Mouse (Mus musculus) intestine, postnatal 0 days (tissue): ENCODE data around the gene Rps6. TPM values are rescaled to one million over a fixed set of nuclear protein-coding genes. Genes with fewer than 3 reads are reported as not detected.

Experiments used
- ATAC-seq: fragments of 200-750 bp; cut with Nextera tagmentation; 2 replicates; pipeline ENCODE4 v1.8.0; 2017; ENCODE audit warnings: mild to moderate bottlenecking, moderate TSS enrichment, moderate library complexity
- H3K27ac ChIP-seq: fragments of 300-500 bp; sonication (generic); 2 replicates; pipeline ENCODE4 v1.5.1; 2014; ENCODE audit warnings: mild to moderate bottlenecking, low read depth, low read length, moderate library complexity
- H3K27me3 ChIP-seq: fragments of 300-500 bp; sonication (generic); replicated peaks from 2 replicates; pipeline ENCODE4 v1.6.1; 2014; ENCODE audit warnings: low read length, mixed read lengths; ENCODE audit not compliant: control insufficient read depth, insufficient read depth
- H3K36me3 ChIP-seq: fragments of 300-500 bp; sonication (generic); 2 replicates; pipeline ENCODE4 v1.6.1; 2014; ENCODE audit warnings: mild to moderate bottlenecking, moderate library complexity; ENCODE audit not compliant: control insufficient read depth, insufficient read depth
- H3K4me1 ChIP-seq: fragments of 300-500 bp; sonication (generic); replicated peaks from 2 replicates; pipeline ENCODE4 v1.6.1; 2014; ENCODE audit warnings: antibody characterized with exemption, low read length, mixed read lengths; ENCODE audit not compliant: control insufficient read depth, insufficient read depth
- H3K4me2 ChIP-seq: fragments of 300-500 bp; sonication (generic); replicated peaks from 2 replicates; pipeline ENCODE4 v1.6.1; 2014; ENCODE audit warnings: low read depth, mild to moderate bottlenecking, moderate library complexity
- H3K4me3 ChIP-seq: fragments of 300-500 bp; sonication (generic); 2 replicates; pipeline ENCODE4 v1.5.1; 2014; ENCODE audit warnings: low read depth, low read length
- H3K9ac ChIP-seq: fragments of 300-500 bp; sonication (generic); 2 replicates; pipeline ENCODE4 v1.6.1; 2014; ENCODE audit warnings: mild to moderate bottlenecking, low read depth, low read length
- H3K9me3 ChIP-seq: fragments of 300-500 bp; sonication (generic); 2 replicates; pipeline ENCODE4 v1.6.1; 2016; ENCODE audit warnings: mixed run types; ENCODE audit not compliant: control insufficient read depth
- CTCF ChIP-seq: sonication (generic); IDR thresholded peaks from 2 replicates; pipeline ENCODE4 v1.5.1; 2016; ENCODE audit warnings: low read depth, mild to moderate bottlenecking, control low read depth, antibody characterized with exemption, moderate library complexity
- WGBS: fragments of 180-500 bp; shearing (Covaris S2); extraction: QIAGEN DNeasy Blood & Tissue Kit; methylation state at CpG from one replicate; pipeline ENCODE4 v1.1.7; 2014; 5-methylcytosine and 5-hydroxymethylcytosine counted together
- polyA plus RNA-seq: library from polyadenylated mRNA; unstranded; fragments of >200 nt; fragmentation: Nextera tagmentation; extraction: Ambion mirVana; gene quantifications from 2 replicates; pipeline ENCODE4 v1.2.1, GENCODE M21; 2015

Rps6 gene
- polyA plus RNA-seq, result 350 and 389 TPM in 2 replicates

DNA sequence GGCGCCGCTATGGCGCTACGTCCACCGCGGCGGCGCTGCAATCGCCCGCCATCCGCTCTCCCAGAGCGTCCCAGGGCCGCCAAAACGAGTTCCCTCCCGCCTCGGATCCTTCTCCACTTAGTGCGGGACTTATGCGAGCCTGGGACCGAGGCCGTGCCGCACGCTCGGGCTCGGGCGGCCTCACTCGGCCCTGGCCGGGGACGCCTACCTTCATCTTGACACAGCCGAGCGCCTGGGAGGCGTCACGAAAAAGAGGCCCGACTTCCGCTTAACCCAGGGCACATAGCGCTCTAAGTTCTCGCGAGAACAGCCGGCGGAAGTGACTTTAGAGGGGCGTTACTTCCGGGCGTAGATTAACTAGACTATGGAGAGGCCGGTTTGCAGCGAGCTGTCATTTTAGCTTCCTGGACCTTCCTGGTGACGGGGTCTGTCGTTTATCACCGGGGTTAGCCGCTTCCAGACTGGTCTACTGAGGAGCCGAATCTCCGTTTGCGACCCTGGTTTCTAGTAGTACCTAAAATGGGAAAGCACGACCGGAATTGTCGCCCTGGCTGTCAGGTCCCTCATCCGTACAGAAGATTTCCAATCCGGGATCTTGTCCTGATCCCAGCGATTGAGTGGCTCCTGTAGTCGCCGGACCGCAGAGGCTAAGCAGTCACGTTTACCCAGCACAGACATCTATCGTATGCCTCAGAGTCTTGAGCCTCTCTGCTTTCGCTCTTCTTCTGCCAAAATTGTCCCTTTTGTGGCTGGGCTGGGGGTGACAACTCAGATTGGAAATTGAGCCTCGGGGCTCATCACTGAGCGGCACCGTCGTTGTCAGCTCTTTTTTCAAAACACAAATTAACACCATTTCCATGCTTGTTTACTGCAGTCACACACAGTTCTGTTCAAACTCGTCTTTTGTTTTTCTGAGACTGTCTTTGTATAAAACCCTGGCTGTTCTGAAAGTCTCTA lies at the start of gene Rps6:
Gene Rps6, minus strand, starts transcription at position 300 of the 957 bp plus-strand sequence.
- Histone ChIP-seq H3K27me3 (no peaks in the 10 kb centered on the region), H3K4me2 (peak within 1 kb of the TSS; percentile 72), H3K9ac (peak within 1 kb of the TSS; percentile 95), H3K27ac (peak within 1 kb of the TSS; percentile 89), H3K9me3 (no peaks in the 10 kb centered on the region), H3K36me3 (peaks cover 23% of the 10 kb centered on the region), H3K4me3 (peak within 1 kb of the TSS; percentile 75), H3K4me1 (0 out of 2 replicates have a peak, but pooled peaks cover 3% of the 10 kb centered on the region)
- WGBS, result under 1% methylated on average over 68 of the region's 68 CpGs
- ATAC-seq, result peak; percentile 98
- peak; percentile 12; the same call in 1 of the 2 replicates for TF ChIP-seq CTCF

DNA sequence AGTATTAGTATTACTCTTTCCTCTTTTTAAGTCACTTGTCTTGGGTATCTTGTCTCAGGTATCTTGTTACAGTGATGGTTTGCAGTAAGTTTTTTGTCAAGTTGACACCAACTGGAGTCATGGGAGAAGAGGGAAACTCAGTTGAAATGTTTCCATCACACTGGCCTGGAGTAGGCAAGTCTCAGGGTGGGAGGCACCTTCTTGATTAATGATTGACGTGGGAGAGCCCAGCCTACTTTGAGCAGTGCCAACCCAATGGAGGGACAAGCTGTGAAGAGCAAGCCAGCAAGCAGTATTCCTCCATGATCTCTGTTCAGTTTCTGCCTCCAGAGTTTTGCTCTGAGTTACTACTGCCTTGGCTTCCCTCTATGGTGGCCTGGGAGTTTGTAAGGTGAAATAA lies 48.7 kb upstream of the Rps6 start:
- H3K4me2 ChIP-seq, result no peak overlapping the region
- no peak for TF ChIP-seq CTCF
- no peaks in the 10 kb centered on the region for H3K9me3 ChIP-seq
- H3K27me3 ChIP-seq, result no peaks in the 10 kb centered on the region
- 86% methylated on average over 1 of the region's 1 CpGs for WGBS
- H3K4me1 ChIP-seq, result no peaks in the 10 kb centered on the region
- no peak for ATAC-seq
- H3K4me3 ChIP-seq, result no peak overlapping the region
- H3K9ac ChIP-seq, result no peak overlapping the region
- H3K27ac ChIP-seq, result no peak overlapping the region
- H3K36me3 ChIP-seq, result no peaks in the 10 kb centered on the region

DNA sequence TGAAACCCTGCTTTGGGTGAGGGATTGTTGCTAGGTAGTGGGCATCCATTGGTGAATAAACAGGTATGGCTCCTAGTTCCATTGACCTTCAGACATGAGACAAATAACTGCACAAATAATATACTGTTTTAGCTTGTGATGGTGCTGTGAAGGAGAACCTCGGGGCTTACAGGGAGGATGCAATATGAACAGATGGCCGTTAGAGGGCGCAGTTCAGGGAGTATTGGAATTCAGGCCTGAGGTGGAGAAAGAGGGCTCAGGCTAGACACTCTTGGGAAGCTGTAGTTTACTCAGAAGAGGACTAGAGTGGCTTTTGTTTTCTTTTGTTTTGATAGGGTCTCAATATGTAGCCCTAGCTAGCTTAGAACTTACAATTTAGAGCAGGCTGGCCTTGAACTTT lies 47.8 kb upstream of the Rps6 start:
- H3K27me3 ChIP-seq, result no peaks in the 10 kb centered on the region
- no peaks in the 10 kb centered on the region for H3K9me3 ChIP-seq

DNA sequence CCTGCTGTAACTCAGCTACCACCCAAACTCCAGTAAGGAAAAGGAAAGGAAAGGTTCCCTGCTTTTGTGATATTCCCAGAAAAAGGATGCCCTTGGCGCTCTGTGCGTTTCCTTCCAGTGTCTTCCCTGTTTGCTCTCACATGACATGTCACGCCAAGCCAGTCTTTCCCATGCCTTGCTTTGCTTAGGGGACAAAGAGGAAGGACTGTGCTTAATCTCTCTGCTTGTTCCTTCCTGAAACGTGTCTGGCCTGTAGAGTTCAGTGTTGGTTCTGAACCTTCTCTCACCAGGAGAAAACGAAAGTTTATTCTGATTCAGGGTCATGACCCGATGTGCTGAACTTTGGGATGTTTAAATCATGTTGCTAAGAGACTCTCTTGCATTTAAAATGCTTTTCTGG lies 45.1 kb upstream of the Rps6 start:
- WGBS, result 50% methylated on average over 6 of the region's 6 CpGs
- no peak for TF ChIP-seq CTCF
- no peak overlapping the region for H3K4me2 ChIP-seq
- no peak overlapping the region for H3K27ac ChIP-seq
- no peaks in the 10 kb centered on the region for H3K9me3 ChIP-seq
- ATAC-seq, result no peak
- no peaks in the 10 kb centered on the region for H3K36me3 ChIP-seq
- no peaks in the 10 kb centered on the region for H3K4me1 ChIP-seq
- H3K27me3 ChIP-seq, result no peaks in the 10 kb centered on the region
- H3K4me3 ChIP-seq, result no peak overlapping the region
- H3K9ac ChIP-seq, result no peak overlapping the region

More for the DNA sequence above, 47.8 kb upstream of the Rps6 start:
- Histone ChIP-seq H3K36me3 (no peaks in the 10 kb centered on the region), H3K9ac (no peak overlapping the region), H3K27ac (no peak overlapping the region), H3K4me2 (no peak overlapping the region), H3K4me1 (no peaks in the 10 kb centered on the region), H3K4me3 (no peak overlapping the region)
- TF ChIP-seq CTCF, result peak; percentile 61
- no peak for ATAC-seq
- WGBS, result 36% methylated on average over 3 of the region's 3 CpGs

DNA sequence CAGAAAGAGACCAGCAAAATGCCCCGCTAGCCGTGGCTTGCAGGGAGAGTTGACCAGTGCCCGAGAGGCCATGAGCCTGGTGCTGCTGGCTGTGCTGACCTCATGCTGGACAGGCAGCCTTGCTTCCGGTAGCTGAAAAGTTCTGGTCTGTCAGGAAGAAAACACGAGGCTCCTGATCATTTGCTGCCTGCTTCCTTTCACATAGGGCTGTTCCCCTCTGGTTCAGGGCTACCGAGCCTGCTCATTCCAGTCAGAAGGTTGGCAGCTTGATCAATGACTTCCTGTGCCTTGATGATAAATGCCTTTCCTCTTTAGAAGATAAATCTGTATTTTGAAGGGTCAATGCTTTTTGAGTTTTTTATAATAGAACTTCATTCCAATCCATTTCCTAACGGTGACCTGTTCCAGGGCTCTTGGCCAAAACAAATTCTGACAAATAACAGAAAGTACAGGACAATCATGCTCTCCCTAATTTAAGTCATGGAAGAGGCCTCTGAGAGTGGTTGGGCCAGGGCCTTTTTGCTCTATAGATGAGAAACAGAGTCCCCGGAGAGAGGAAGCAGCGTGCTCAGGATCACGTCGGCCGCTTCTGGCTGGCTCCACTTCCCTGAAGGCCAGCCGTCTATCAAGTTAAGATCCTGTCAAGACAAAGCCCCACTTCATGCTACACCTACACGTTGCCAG lies 41.7 kb upstream of the Rps6 start:
- TF ChIP-seq CTCF, result no peak
- Histone ChIP-seq H3K4me2 (no peak overlapping the region), H3K9me3 (no peaks in the 10 kb centered on the region), H3K4me3 (no peak overlapping the region), H3K27ac (no peak overlapping the region), H3K27me3 (no peaks in the 10 kb centered on the region), H3K4me1 (no peaks in the 10 kb centered on the region), H3K9ac (no peak overlapping the region), H3K36me3 (no peaks in the 10 kb centered on the region)
- WGBS, result 44% methylated on average over 14 of the region's 14 CpGs
- no peak for ATAC-seq

DNA sequence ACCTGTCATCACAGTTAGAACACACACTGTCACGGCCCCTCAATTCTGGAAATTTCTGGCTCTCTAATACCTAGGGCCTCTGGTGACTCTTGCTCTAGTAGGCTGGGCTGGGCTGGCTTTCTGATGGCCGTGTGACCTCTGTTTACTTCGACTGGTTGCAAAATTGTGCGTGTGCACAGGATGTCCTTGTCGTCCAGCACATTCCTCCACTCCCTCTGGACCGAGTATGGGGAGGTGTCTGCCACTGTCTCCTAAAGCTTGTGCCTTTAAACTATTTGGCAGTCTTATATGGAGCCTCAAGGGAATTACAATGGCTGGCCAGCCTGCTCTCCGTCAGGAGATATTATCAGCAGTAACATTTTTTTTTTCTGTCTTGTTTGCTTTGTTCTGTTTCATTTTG lies 40.2 kb upstream of the Rps6 start:
- 62% methylated on average over 7 of the region's 7 CpGs for WGBS
- Histone ChIP-seq H3K27ac (no peak overlapping the region), H3K27me3 (no peaks in the 10 kb centered on the region)

More for the DNA sequence above, 40.2 kb upstream of the Rps6 start:
- TF ChIP-seq CTCF, result no peak
- H3K4me2 ChIP-seq, result no peak overlapping the region
- H3K4me3 ChIP-seq, result no peak overlapping the region
- H3K9ac ChIP-seq, result no peak overlapping the region
- no peaks in the 10 kb centered on the region for H3K36me3 ChIP-seq
- no peaks in the 10 kb centered on the region for H3K4me1 ChIP-seq
- no peaks in the 10 kb centered on the region for H3K9me3 ChIP-seq
- no peak for ATAC-seq
